Mouse (Mus musculus) hematopoietic stem cell, adult 5-6 weeks (primary cell): ENCODE measurements around the gene Plekhg1. TPM values are rescaled to one million over a fixed set of nuclear protein-coding genes. Genes with fewer than 3 reads are reported as not detected.

Experiments
- ATAC-seq, 2 experiments: fragments of 125-278 bp in 1 of 2; replicated peaks in 1 of 2; 2 replicates each; pipeline ENCODE4 v1.8.0; 2016 to 2017; ENCODE audit warnings: inconsistent platforms in 2 of 2, mild to moderate bottlenecking in 2 of 2, moderate number of reproducible peaks in 2 of 2, low read depth in 1 of 2, moderate TSS enrichment in 1 of 2; ENCODE audit not compliant: low FRiP score in 2 of 2, poor library complexity in 2 of 2, severe bottlenecking in 2 of 2, insufficient read depth in 1 of 2, low TSS enrichment in 1 of 2
- total RNA-seq: library from RNA; stranded (forward); fragments of 172-1452, 232-1000 nt; gene quantifications from 2 replicates; pipeline ENCODE4 v1.2.3, GENCODE M21; 2017

The Plekhg1 gene
- total RNA-seq, 1 experiment from 2014 or later: 0.55 TPM

GRCm38 (mm10) chr10:3730314-3730713, 9.8 kb upstream of the Plekhg1 start:
- no peak for ATAC-seq

- no peak for ATAC-seq
Measured at GRCm38 (mm10) chr10:3737034-3737433, 3.1 kb upstream of the Plekhg1 start.

- ATAC-seq: peak; percentile 88 to 90
Measured at GRCm38 (mm10) chr10:3740504-3741388, 582 bp downstream of the Plekhg1 start.

DNA sequence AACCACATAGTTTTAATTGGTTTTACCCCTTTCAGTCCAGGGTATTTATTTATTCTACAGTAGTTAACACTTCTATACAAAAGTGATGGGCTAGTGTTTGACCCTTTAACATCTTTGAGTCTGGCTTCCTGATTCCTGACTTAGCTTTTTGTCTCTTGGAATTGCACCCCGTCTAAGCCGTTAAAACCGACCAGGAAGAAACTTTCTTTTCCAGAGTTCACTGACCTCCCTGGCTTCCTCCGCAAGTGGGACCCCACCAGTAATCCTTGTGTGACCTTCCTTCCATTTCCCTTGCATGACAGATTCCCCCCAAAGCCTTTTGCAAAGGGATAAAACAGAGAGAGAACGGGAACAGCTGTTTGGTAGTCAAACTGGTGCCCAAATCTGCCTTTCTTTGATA, 1.6 kb downstream of the Plekhg1 start:
- no peak for ATAC-seq

DNA sequence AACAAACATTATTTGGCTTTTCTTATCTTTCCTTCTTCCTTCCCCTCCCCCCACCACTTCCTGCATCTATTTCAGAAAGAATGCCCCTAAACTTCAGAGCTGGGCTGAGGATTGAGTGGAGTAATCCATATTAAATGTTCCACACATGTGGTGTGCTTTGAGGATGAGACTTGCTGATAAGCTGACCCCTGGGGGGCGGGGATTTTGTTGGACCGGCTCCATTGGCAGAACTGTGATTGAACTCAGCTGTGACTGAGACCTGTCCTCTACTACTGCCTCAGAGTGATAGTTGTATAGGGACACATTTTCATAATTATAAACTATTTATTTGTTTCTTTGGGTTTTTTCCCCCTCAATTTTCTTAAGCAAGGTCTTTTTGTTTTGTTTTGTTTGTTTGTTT, 2.9 kb downstream of the Plekhg1 start:
- no peak for ATAC-seq

DNA sequence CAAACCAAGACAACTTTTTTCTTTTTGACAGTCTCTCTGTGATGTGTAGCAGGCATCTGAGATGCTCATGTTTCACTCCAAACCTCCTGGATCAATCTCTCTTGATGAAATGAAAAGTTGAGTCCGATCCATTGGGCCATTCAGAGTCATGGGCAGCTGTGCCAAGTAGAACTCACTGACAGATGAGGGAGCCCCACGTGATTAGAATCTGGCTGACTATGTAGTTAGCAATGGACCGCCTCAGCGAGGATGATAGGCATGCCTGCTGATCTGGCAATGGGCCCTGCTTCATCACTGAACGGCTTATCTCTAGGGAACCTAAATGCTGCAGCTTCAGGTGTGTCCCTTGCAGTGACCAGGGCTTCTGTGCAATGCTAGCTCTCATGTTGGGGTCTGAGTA, 3.7 kb downstream of the Plekhg1 start:
- no peak for ATAC-seq

DNA sequence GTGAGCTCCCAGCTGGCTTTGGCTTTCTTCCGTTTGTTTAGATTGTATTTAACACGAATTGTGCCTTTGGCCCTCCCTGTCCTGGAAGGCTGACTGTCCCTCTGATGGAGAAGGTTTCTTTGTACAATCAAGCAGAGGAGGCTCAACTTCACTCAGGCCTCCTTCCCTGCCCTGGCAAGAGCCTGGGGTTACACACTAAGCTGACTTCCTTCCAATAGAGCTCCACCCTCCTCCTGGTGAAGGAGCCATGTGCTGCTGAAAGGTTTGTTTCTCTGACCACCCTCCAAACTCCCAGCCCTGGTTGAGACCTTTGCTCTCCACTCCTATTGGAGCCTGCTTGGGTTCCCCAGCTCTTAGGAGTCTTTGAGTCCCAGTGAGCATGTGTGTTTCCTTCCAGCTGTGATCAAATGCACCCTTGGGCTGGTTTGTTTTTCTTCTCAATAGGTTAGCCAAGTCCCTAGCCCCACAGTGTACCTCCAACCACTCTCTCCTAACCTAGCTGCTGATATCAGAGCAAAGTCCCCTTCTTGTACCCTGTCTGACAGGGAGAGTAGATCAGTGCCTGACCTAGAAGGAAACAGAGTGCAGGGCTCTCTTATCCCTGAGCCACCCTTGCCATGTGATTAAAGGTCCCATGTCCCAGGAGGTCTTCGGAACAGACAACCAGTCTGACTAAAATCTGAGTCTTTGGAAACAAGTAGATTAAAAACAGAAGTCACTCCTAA, 6.8 kb downstream of the Plekhg1 start:
- ATAC-seq: no peak

DNA sequence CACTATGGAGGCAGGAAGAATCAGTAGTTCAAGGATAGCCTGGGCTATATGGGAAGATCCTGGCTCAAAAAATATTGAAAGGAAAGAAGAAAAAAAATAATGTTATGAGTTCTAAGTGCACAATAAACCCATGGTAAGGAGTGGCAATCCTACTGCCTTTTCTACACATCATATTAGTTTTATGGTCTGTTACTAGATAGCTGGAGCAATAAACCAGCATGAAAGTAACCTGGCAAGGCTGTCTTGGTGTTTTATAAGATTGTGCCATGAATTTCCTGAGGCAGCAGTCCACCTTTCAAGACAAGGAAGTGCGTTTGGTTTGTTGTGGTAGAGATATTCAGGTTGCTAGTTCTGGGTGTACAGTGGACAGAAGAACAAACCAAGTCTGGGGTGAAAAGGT, 9.4 kb downstream of the Plekhg1 start:
- ATAC-seq: no peak

DNA sequence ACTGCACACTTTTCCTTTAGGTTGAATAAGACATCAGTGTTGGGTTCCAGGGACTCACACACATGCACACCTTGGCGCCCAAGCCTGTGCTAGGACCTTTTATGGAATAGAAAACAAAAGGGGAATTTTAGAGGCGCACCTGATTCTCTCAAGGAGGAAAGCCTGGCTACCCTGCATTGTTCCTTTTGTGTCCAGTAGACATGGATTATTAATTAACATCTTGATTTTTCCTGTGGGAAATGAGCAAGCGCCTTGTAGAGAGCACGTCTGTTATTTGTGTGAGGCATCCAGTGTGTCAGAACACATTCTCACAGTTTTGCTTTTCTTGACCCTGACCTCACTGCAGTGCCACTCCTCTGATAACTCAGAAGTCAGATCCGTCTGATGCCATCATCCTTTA, 21.8 kb downstream of the Plekhg1 start:
- ATAC-seq: no peak

GRCm38 (mm10) chr10:3763199-3763598, 23.0 kb downstream of the Plekhg1 start:
- ATAC-seq: no peak

GRCm38 (mm10) chr10:3769131-3769530, 29.0 kb downstream of the Plekhg1 start:
- no peak for ATAC-seq

DNA sequence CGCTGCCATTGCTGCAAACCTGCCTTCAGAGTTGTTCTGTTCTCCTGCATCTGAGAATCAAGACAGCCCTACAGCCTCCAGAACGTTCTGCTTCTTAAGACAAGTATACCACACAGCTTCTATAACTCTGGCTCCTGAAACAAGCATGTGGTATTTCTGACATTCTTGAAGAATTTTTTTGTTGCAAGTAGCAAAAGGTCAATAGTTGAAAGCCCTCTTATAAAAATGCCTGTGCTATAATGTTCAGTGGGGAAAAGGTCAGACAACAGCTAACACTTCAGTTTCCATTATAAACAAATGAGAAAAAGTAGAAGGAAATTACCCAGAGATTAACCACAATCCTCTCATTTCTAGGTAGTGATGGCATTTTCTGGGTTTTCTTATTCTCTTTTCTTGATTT, 34.2 kb downstream of the Plekhg1 start:
- ATAC-seq: no peak

DNA sequence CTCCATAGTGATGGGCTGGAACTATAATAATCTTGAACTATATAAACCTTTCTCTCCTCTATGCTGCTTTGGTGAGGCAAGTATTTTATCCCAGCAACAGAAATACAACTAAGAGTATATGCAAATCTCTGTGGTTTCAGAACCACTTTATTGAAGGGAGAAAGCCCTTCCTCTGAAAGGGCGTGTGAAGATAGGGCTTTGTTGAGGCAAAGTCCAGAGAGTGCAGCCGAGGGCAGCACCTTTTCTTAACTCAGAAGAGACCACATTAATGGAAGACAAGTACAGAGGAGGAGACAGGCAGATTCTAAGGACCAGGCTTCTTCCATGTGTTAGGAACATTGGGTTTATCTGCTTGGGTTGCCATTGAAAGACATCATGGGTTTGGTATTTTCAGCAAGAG, 36.6 kb downstream of the Plekhg1 start:
- ATAC-seq: no peak

- no peak for ATAC-seq
Measured at GRCm38 (mm10) chr10:3785362-3785761, 45.2 kb downstream of the Plekhg1 start.

GRCm38 (mm10) chr10:3786531-3786930, 46.4 kb downstream of the Plekhg1 start:
- no peak for ATAC-seq

DNA sequence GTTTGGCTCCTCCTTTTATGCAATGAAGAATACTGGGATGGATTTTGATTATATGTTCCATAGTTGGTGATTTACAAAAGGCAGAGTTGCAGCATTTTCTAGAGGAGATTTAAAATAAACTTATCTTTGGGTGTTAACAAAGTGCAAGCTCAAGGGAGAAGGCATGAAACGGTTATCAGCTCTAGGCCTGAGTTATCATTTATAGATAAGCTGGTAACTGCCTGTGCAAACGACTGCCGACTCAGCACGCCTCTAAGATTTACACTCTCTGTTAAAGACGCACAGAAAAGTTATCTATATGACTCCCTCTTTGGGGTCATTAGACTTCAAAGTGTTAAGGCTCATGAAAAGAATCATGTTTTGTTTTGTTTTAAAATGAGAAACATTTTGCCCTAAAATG, 46.8 kb downstream of the Plekhg1 start:
- no peak for ATAC-seq

GRCm38 (mm10) chr10:3793825-3794224, 53.7 kb downstream of the Plekhg1 start:
- ATAC-seq: no peak

DNA sequence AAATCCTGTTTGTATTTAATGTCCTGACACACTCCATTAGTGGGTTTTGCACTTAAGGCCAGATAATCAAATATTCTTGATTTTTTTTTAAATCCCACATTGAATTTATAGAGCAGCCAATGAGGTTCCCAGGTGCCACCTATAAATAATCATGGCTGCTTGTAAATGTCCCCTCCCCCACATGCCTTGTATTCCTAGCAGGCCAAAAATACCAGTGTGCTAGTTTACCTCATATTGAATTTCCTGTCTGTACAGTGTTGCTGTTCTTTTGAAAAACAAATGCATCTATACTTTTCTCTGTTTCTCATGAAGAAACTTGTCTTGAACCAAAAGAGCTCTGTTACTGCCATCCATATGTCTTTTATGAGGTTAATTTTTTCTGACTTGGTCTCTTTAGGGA, 59.3 kb downstream of the Plekhg1 start:
- no peak for ATAC-seq

DNA sequence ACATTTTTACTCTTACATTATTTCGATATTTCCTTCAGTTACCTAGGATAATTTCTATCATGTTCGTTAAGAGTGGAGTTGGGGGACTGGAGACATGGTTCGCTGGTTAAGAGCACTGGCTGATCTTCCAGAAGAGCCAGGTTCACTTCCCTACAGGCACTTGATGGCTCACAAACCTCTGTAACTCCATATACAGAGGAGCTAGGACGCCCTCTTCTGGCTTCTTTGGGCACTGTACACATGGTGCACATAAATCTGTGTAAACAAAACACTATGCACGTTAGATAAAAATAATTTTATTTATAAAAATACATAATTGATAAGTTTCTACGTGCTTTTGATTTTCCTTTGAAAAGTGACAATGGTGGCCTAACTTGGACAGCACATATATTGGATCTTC, 61.1 kb downstream of the Plekhg1 start:
- ATAC-seq: no peak
